Mouse (Mus musculus) gonadal fat pad, adult 2 months (tissue): ENCODE data around the gene Slc12a1. TPM values are rescaled to one million over a fixed set of nuclear protein-coding genes. Genes with fewer than 3 reads are reported as not detected.

Source experiments
- DNase-seq: peaks from one replicate; pipeline ENCODE4 v3.0.0-alpha.2; 2012; ENCODE audit warnings: low read depth
- polyA plus RNA-seq: library from polyadenylated mRNA; depleted of rRNA; stranded (reverse); fragments of >200 nt; gene quantifications from 2 replicates; pipeline ENCODE4 v1.2.3, GENCODE M21; 2012

Gene Slc12a1
- polyA plus RNA-seq, 1 experiment: not detected

DNA sequence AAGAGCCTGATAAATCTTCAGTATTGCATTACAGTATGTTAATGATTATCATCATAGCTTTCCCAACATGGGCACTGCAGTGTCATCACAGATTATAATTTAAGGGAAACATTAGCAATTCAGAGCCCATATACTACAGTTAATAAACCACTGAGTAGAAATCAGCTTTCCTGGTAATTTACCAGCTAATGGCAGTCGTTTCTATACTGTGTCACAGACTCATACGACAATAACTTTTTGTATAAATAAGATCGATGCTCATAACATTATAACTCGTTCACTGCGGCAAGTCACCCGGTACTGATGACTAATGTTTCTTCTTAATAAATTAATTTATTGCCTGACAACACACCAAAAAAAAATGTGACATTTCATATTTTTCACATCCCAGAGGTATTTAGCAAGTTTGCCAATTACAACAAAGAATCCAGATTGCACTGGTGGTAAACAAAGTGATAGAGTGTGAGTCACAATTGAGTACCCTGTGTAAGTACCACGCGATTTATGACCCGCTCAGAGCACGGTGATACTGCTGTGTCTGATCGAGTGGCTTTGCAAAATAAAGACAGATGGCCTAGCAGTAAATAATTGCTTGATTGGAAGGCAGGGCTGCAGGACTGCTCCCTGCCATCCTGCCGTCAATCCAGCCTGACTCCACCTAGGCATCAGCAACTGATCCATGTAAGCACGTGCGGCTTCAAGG is 56.7 kb downstream of the Slc12a1 start:
- no peak for DNase-seq

DNA sequence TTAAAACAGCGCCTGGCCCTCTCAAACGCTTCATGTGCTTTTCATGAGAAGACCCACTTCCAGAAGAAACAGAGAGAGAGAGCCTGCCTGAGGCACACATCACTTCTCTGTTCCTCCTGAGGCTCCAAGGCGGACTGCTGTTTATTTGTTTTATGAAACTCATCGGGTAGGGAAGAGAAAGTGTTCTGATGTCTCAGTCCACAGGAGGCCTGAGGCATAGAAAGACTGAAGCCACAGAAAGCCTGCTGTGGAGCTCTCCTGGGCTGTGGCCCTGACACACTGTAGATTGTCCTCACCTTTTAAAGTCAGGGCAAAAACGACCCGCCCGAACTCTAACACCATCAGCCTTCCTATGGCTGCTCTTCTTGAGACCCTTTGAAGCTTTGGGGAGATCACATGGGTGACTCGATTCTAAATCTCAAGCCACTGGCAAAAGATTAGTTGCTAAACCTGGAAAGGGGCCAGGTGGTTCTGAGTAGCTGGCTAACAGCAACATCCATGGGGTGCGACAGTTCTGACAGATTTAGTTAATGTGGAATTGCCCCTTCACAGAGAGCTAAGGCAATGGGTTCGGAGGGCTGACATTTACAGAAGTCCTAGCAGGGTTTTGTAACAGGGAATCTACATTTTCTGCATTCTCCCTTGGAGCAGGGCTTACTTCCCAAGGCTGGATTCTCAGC is 59.7 kb downstream of the Slc12a1 start:
- DNase-seq: no peak

DNA sequence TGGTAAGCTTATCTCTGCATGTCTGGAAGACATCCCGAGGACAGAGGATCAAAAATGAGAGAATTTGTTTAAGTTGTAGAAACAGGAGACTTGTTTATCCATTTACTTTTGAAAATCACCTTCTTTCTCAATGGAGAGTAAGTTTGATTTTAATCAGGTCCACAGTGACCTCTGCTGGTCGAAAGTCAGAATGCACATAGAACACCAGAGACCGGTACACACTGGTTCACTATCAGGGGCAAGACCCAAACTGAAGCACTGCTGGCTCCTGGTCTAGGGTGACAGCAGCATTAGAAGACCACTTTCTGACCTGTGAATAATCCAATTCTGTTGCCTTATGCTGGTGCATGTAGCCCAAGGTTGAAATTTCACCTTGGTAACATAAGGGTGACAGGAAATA is 62.3 kb downstream of the Slc12a1 start:
- no peak for DNase-seq

DNA sequence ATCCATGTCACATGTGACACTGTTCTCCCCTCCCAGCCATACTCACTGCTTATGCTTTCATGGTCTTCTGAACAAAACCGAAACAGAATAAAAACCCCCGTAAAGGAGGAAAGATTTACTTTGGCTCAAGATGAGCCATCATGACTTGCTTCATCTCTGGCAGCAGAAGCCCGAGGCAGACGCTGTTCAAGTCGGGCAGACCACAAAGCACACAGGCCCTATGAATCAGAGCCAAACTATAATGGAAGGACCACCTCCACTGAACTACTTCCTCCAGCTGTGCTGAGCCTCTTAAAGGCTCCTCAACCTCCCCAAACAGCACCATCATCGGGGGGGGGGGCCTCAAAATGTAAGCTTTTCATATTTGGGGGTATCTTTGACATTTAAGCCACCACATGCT is 65.0 kb downstream of the Slc12a1 start:
- DNase-seq: no peak

DNA sequence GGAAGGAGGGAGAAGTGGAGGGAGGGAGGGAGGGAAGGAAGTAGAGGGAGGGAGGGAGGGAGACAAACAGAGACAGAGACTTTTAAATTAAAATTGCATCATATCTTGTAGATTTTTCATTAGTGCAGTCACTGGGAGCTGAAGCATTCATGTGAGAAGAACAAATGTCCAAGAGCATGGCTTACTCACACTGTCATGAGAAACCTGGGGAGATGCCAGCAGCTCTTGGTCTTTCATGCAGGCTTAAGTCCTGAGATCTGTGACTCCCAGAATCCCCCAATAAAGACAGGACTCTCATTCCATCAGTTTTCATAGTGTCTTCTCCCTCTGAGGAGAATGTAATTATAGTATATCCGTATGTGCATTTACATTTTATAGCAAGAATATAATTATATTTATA is 66.3 kb downstream of the Slc12a1 start:
- DNase-seq: no peak

DNA sequence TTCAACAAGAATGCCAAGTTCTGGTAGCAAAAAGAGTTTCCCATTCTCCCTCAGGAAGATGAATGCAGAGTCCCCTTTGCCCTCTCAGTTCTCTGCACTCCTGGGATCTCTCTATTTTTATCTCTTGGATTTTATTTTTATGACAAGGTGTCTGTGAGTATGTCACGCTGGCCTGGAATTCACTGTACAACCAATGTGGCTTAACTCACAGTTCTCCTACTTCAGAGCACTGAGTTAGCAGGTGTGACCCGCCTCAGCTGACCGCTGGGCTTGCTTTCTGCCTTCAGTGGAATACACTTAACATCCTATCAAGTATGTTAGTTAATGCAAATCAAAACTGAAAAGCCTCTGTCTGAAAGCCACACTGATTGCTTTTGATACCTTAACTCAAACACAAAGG is 67.0 kb downstream of the Slc12a1 start:
- no peak for DNase-seq

DNA sequence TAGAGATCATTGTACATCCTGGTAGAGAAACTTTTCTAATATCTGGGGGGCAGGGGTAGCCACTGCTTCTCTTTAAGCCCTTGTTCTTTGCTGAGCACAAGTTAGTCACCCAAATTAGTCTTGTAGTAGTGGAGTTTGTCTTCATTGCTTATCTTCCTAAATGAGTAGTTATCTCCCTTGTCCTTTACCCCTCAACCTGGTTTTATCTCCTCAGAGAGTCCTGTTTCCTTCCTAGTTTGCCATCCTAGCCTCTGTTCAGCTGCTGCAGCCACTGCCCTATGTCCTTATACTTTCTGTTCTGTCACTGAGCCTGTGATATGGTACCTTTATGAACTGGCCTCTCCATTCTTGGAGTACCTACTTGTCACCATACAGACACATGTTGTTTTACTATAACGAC is 69.4 kb downstream of the Slc12a1 start:
- no peak for DNase-seq

DNA sequence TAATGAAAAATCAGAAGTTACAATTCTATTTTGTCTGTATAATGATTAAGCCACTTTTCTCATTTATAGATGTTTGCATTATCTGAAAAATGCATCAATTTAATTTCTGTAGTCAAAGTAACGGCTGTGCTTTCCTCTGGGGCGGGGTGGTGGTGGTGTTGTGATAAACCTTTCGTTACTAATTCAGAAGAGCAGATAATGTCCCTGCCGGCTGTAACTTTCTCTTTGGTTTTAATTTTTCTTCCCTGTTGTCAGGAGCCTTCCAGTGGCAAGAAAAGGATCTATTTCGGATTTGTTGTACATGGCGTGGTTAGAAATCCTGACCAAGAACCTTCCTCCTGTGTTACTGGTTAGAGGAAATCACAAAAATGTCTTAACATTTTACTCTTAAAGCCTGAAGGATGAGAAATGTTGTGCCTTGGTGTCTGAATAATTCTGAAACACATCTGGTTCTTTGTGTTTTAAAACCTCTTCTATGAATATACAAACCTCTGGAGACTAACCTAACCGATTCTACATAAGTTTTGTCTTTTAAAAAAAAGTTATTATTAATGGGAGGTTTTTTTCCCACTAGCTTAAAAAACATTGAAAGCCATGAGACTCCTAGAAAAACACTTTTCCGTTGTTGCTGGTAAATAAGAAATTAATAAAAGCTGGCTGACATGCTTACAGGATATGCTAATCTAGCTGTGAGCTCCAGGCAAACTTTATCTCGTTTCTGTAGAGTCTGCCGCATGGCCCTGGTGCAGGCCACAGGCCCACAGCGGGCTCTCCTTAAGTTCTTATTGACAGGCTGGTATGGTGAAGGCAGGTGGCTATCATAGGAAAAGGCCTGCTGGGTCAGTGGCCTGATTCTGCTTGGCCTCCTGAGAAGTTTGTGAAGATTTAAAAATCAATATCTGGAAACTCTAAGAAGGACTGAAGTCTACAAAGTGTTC is 76.4 kb downstream of the Slc12a1 start:
- DNase-seq: no peak

DNA sequence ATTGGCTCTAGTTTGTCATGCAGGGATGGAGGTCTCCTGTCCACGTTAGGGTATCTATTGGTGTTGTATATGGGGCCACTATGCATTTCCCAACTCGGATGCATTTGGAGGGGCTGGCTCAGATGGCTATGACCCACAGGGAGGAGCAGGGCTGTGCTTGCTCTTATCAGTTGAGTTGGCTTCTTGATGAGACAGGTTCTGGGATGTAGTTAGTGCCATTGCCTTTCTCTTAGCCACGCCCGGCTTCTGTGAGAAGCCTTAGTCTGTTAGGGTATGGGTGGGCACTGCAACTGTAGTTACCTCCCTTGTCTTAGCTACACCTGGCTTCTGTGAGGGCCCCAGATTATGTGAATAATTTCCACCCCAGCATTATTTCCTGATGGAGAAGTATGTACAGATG is 79.9 kb downstream of the Slc12a1 start:
- no peak for DNase-seq

DNA sequence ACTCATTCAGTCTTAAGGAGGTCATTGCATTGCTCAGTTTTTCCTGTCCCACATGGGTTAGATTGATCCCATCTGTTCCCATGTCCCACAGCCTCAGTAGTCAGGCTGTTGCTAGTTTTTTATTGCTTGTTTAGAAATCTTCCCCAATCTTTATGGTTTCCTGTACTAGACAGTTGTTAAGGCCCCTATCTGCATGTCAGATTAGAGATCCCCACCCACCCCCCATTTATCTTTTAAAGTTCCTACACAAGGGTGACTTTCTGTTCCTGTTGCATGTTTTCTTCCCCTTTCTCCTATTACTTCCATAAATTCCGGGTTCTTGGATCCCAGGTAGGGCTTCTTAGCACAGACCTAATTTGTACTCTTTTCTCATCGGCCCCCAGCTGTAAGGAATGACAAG is 81.2 kb downstream of the Slc12a1 start:
- no peak for DNase-seq

DNA sequence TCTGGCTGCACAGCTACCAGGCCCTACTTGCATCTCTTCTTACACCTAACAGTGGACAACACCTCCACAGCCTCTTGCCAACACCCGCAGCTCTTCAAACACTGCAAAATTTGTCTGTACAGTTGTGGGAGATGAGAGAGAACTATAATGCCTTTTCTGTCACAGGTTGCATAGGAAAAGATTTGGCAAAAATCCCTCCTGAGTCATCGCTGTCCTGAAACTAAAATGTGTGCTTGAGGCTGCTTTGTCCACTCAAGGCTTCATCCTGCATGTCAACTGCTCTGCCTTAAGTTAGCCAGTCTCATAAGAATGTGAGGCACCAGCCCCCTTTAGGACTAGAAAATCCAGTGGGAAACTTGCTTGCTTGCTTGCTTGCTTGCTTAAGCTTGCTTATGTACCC is 81.7 kb downstream of the Slc12a1 start:
- DNase-seq: no peak

DNA sequence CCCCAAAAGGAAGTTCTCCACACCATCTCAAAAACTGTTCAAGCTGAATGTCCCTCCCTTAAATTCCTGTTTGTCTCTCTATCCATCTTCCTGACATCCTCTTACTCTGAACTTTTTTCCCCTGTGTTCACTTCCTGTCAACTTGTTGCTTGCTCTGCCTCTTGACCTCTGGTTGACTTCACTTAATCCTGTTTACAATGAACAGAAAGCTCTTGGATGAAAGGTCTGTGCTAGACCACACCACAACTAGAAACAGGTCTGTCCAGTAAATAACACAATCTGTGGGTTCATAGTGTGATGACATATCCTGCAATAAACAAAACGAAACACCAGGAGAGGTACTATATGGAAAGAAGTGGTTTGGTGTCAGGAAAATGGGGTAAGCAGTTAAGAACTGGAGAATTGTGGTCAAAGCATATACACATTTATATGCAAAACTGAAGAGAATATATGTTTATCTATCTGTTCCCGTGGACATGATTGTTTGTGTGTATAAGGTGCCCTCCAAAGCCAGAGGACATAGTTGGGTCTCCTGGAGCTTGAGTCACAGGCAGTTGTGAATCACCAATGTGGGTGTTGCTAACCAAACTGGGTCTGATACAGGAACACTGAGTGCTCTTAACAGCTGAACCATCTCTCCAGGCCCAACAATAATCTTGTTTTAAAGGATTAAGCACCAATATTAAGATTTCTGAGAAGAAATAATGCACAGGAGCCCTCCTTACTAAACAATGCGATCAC is 93.4 kb downstream of the Slc12a1 start:
- DNase-seq: no peak

DNA sequence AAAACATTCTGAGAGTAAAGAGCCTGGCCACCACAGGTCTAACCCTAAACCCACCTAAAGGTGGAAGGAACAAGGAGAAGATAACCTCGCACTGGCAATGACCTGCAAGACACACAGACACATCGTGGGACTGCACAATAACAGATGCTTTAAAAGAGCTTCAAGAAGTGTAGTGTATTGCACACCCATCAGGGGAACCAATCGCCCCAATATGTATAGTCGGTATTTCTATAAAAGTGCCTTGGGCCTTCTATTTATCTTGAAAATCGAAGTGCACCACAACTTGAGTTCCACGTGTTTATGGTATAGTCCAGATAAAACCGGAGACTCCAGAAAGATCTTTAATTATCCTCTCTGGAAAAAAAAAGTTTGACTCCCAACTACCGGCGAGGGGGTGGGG is 94.4 kb downstream of the Slc12a1 start:
- no peak for DNase-seq

DNA sequence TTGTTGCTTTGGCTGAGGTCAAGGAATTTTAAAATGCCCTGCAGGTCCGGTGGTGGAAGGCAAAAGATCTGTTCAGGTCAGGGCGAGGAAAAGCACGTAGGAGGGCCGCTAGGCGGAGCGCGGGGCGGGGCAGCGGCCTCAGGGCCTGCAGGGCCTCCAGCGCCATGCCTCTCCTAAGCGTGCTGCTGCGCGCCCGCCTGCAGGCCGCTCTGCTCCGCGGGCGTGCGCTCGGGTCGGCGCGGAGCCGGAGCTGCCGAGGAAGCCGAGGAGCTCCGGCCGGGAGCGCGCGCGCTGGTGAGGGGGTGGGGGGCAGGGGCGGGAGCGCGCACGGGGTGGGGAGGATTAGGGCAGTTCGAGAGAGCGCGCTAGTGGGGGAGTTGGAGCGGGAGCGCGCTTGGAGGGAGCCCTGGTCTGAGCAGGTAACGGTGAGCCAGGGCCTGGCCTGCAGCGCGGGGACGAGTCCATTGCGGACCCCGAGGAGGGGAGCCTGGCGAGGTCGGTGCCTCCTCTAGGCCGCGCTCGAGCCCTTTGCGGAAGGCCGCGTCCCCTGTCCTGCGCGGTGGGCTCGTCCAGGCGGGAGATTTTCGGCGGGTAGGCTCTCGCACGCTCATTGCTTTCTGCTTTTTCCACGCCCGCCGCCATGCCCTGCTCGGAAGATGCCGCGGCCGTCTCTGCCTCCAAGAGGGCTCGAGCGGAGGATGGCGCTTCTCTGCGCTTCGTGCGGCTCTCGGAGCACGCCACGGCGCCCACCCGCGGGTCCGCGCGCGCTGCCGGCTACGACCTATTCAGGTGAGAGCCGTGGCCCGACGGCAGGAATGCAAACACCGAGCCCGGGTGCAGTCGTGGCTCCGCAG is 95.0 kb downstream of the Slc12a1 start, which contains the start of gene Dut:
Gene Dut (plus strand): TSS at position 83 of the 854 bp plus-strand sequence.
- no peak for DNase-seq

DNA sequence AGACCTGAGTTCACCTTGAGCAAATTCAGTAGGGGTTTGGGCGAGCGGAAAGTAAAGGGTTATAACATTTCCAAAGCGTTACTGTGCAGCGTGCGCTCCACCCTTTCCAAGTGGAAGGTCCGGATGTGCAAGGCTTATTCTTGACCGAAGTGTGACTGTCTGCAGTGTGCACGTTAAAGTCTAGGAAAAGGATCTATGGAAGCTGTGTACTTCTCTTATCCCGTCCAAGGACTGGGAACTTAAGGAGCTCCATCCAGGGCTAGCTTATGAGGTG is 95.6 kb downstream of the Slc12a1 start:
- no peak for DNase-seq

DNA sequence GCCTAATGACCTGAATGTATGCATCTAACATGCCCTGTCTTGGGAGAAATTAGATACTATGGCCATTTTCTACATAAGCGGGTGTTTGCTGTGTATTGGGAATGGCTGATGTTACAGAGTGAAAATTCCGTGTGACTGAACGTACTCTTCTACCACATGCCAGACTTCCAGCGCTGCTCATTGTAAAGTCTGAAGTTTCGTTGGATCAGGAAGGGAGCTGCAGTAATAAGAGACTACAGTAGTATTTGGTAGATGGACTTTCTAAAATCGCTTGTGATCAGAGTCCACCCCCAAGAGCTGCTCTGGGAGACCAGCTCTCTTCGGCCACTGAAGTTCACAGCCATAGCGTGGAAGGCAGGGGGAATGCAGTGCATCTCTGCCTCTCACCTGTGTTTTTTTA is 96.0 kb downstream of the Slc12a1 start:
- DNase-seq: no peak

DNA sequence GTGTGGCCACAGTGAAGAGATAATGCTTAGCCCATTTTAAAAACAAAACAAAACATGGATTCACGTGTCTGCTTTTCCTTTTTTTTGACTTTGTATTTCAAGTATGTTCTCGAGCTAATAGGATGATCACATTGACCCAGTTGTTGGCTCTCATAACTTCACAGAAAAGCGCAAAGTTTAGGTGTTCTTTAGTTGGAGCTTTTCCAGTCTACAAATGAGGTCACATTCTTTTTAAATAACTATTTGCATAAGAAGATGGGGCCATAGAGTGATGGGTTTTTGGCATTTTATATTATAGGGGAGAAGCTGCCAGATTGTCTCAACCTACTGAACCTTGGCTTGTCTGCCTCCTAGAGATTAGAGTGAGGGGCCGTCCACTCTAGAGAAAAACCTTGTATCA is 97.0 kb downstream of the Slc12a1 start:
- DNase-seq: no peak

DNA sequence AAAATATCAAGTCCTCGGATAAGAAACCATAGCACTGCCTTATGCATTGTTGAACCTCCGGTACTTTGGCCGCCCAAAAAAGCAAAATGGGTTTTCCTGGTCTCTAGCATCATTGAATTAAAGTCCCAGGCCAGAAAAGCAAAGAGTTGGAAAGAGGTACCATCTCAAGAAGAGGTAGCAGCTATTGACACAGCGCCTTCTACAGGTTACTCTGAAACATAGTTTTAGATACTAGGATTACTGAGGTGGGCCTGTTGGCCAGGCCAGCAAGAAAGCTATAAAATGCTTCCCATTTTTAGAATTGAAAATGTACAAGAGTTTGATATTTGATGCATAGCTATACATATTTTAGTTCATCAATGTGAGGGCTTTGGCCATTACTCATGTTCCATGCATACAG is 97.6 kb downstream of the Slc12a1 start:
- no peak for DNase-seq

DNA sequence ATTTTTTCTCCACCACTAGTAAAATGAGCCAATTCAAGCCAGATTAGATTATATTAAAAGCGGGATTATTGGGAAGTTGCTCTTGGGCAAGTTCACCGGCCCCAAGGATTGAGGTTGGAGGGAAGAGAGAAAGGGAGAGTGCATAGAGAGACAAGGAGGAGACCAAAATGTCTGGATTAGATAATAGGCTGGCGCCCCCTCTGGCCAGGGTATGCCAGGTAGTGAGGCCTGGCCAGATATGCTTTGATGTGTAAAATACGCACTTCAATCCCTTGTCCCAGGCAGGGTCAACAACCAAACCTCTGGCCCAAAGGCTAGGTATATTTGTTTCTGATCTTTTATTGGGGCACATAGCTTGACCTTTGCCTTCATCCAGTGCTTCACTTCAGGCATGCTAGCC is 99.5 kb downstream of the Slc12a1 start:
- no peak for DNase-seq

DNA sequence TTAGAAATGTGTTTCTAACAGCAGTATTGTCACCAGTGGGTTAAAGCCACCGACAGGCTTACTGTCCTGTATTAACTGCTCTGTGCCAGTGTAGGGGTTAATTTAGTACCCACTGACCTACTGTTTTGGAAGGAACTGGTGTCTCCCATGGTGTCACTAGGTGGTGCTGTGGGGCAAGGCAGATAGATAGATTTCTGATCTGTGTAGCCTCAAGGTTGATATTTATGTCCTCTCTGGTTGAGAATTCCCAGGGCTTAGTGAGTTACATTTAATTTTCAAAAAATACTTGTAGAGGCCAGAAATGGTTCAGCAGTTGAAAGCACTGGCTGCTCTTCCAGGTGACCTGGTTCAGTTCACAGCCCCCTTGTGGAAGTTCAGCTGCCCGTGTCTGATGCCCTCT is 100.0 kb downstream of the Slc12a1 start:
- DNase-seq: no peak

DNA sequence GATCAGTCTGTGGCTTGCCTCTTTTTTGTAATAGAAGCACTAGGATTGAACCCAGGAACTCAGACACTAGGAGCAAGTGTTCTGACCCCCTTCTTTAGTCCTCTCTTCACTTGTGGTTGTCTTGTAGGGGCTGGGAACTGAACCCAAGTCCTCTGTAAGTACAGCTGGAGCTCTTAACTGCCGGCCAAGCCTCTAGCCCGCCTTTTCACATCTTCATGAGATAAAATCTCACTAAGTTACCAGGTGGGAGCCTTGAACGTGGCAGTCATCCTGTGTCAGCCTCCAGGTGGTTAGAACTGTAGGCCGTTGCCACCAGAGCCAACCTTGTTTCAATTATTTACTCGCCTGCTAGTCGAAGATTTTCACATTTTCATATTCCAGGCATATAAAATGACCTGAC is 101.4 kb downstream of the Slc12a1 start:
- no peak for DNase-seq
